Mouse (Mus musculus) ZHBTc4 (cell line): ENCODE data around the gene Mbd5.
"Not testable (repeated sequence)": the region's sequence is repeated elsewhere in the genome, so short reads cannot be mapped to it uniquely, and the experiment has no call there.

ENCODE experiments used
- DNase-seq: peaks from one replicate; pipeline ENCODE4 v3.0.0-alpha.2; 2011; ENCODE audit warnings: low read depth, low spot score

Gene Mbd5

DNA sequence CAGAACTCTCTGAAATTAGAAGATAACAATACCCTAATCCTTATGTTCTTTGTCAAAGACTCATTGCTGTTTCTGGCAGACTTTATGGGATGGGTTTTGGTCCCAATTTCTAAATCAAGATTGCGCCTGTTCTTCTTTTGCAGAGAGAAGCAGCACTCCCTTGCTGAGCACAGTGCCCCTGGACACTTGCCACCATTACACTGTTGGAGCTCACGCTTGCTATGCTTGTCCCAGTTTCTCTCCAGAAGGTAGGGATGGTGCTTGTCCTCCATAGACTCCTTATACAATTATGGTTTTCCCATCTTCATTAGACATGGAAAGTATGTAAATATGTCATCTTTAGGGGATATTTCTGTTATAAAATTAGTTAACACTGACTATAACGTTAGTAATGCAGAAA lies 220.5 kb downstream of the Mbd5 start:
- no peak for DNase-seq

DNA sequence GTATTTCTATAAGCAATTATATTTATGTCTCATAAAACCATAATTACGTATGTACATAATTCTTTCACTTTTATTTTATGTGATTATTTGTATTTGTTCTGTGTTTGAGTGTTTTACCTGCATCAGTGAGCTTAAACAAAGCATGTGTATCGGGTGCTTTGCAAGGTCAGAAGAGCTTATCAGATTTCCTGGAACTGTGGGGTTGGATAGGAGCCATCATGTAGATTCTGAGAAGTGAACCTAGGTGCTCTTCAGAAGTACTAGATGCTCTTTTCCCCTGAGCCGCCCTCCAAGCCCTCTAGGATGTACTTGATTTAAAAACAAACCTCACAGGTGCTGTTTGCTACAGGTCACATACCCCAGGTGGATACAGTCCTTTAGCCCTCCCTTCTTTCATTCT lies 227.7 kb downstream of the Mbd5 start:
- DNase-seq: no peak

DNA sequence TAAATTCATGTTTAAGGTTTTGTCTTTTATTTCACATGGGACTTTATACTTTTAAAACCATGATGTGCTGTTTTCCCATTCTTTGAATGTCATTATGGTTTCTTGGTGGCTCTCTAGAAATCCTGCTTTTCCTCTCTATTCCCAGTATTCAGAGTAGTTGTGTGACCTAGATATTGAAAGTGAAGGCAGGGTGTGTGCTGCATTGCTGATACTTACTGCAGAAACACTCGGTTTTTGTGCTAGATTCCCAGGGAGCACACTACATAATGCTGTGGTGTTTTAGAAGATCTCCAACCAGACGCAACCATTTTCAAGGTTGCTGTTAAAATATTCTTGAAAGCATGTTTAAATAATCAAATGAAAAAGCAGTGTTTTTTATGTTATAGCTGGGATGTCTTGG lies 241.7 kb downstream of the Mbd5 start:
- DNase-seq: no peak

DNA sequence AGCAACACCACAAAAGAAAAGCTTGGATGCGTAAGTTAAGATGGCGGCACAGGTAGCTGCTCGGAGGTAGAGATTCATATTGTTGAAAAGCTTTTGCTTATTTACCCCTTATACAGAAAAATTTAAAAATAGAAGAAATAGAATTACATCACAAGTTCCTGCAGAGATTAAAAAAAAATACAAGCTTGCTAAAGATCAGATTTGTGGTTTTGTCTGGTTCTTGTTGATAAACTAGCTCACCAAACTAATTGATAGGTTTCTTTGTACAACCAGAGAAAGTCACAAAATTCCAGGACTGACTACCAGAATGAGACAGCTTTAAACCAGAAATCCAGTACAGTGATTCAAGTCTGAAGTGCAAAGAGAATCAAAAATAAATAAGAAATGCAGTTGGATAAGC lies 242.4 kb downstream of the Mbd5 start:
- DNase-seq: no peak

DNA sequence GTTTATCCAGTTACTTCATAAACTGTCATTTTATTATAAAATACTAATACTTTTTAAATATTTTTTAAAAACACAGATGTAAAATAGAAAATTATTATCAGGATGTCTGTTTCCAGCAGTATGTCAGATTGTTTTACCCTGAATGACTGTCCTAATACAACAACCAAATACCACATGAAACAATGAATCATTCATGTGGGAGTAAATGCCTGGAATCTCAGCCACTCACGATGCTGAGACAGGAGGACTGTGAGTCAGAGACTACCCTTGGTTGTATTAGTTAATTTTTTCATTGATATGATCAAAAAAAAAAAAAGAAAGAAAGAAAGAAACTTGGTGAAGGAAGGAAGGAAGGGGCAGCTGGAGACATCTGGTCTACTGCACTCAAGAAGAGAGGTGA lies 254.8 kb downstream of the Mbd5 start:
- no peak for DNase-seq

DNA sequence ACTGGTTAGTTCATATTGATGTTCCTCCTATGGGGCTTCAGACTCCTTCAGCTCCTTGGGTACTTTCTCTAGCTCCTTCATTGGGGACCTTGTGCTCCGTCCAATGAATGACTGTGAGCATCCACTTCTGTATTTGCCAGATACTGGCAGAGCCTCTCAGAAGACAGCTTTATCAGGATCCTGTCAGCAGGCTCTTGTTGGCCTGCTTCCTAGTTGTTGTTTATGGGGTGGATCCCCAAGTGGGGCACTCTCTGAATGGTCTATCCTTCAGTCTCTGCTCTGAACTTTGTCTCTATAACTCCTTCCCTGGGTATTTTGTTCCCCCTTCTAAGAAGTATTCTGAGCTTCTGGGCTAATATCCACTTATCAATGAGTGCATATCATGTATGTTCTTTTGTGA lies 256.4 kb downstream of the Mbd5 start:
- not testable (repeated sequence) for DNase-seq

DNA sequence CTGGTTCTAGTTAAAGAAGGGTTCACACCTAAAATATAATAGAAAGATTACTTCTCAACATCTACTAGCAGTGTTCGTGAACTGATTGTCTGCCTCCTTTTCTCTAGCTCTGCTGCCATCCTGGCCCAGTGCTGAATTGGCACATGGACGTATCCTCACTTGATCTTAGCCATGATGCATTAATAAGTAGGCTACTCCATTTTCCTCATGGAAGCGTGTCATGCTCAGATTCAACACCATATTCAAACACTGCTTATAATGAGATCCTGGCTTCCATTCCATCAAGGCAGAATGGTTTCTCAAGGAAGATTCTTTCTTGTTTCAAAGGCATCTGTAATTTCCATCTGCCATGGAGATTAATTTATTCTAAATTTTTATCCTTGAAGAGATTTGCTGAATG lies 260.0 kb downstream of the Mbd5 start:
- no peak for DNase-seq

DNA sequence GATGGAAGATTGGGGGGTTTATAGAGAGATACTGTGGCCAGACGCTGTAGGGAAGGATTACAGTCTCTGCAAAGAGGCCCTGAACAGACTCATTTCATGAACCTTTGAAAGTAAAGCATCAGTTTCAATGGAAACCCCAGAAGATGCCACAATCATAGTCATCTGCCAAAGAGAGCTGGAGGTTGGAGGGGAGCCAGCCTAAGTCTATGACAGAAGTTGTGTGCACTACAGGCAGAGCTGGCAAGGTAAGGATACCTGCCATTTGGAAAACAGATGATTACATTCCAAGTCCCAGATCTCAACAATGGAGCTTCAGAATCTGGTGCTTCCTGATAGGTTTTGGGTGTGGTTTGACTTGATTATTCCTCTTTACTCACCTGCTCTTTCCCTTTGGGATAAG lies 261.1 kb downstream of the Mbd5 start:
- no peak for DNase-seq

DNA sequence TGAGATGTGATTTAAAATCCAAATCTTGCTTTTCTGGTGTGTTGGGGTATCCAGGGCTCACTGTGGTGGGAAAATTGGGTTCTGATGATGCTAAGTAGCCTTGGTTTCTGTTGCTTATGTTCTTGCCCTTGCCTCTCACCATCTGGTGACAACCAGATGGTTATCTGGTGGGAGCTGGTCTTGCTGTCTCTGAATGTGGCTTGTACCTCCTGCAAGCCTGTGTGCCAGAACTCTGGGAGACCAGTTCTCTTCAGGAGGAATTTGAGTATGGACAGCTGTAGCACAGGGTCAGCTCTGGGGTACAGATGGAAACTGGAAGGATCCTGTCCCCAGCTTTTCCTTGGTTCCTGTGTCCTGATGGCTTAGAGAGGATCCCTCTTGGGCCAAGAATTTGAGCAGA lies 280.4 kb downstream of the Mbd5 start:
- no peak for DNase-seq

DNA sequence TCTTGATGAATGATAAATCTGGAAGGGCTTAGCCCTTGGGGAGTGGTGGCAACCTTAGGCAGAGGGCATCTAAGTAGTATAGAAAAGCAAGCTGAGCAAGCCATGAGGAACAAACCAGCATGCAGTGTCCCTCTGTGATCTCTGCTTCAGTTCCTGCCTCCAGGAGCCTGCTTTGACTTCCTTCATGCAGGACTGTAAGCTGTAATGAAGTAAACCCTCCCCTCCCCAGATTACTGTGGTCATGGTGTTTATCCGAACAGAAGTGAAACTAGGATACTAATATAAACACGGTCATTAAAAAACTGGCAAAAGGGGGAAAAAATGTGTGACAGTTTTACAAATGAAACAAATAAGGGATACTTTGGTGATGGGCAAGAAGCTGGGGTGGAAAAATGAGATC lies 284.8 kb downstream of the Mbd5 start:
- no peak for DNase-seq

DNA sequence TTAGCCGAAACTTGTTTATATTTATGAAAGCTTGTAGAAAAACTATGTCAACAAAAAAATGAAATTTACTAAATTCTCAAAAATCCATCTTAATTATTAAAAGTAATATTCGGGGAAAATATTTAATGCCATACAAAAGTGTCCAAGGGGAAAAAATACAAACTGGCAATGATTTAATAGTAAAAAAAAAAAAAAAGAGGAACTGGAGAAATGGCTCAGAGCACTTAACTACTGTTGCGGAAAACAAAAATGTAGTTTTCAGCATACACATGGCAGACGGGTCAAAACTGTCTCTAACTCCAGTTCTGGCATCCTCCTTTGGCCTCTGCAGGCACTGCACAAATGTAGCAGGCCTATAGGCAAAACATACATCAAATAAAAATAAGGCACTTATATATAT lies 292.4 kb downstream of the Mbd5 start:
- no peak for DNase-seq

DNA sequence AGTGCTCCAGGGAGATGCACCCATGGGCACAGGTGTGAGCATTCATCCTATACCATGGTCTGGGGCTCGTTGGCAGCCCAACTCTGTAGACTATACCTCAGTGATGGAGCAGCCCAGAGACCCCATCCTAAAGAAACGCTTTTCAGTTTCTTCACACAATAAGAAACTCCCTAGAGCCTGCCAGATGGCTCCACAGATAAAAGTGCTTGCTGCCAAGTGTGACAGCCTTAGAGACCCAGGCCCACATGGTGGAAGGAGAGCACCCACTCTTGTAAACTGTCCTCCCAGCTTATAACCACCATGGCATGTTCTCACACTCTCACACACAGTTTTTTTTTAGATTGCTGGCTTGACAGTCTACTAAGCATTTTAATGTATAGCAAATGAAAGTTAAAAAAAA lies 314.8 kb downstream of the Mbd5 start:
- no peak for DNase-seq

DNA sequence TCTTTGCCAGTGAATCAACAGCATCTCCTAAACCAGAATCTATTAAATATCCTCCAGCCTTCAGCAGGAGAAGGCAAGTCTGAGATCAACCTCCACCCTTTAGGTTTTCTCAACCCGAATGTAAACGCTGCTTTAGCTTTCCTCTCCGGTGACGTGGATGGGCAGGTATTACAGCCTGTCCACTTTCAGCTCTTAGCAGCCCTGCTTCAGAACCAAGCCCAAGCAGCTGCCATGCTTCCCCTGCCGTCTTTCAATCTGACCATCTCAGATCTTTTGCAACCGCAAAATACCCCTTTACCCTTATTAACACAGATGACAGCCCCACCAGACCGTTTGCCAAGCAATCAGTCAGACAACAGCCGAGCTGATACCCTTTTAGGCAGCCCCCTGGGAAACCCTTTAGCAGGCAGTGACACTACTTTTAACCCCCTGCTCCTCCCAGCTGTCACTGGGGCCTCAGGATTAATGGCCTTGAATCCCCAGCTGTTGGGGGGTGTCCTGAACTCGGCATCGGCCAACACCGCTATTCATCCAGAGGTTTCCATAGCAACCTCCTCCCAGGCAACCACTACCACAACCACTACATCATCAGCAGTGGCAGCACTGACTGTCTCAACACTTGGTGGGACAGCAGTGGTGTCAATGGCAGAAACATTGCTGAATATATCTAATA lies 323.1 kb downstream of the Mbd5 start:
- no peak for DNase-seq

DNA sequence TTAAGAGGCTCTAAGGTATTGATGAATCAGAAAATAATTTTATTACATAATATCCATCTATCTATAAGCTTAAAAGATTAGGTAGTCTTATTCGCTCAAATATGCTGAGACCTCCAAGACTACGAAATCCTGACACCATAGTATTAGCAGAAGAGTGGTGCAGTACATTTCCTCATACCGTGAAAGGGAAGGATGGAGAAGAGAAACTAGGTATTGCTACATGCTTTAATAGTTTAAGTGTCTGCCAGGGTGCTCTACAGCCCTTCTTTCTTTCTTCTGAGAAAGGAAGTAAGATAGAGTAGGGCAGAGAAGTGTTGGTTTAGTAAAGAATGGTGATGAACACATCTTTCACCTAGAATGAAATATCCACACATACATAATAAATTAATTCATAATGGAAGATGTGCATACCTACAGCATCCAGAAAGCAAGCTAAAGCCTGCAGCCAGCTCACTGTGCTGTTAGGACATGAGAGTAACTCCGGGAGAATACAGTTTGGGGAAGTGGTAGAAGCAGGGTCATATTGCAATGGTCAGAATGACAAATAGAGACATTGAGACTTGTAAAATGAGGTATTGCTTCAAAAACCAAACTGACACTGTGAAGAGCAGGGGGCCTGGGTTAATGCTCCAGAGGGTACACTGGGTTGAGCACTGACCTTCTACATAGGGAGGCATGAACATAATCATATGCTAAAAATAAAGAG lies 326.9 kb downstream of the Mbd5 start:
- no peak for DNase-seq

DNA sequence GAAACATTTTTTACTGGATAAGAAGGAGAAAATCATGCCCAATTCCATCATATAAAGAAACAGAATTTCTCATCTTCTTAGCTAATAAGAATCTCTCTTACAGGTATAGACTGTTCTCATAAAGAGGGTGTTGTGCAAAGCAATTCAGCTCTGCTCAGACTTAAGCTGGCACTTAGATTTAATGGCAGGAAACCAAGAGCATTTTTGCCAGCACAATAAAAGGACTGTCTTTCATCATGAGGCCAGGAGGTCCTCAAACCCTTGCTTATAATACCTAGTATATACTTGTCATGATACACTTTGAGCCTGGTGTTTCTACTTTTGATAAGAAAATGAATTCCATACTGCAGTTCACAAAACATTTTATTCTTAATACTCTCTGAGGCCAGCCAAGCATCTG lies 331.2 kb downstream of the Mbd5 start:
- no peak for DNase-seq

DNA sequence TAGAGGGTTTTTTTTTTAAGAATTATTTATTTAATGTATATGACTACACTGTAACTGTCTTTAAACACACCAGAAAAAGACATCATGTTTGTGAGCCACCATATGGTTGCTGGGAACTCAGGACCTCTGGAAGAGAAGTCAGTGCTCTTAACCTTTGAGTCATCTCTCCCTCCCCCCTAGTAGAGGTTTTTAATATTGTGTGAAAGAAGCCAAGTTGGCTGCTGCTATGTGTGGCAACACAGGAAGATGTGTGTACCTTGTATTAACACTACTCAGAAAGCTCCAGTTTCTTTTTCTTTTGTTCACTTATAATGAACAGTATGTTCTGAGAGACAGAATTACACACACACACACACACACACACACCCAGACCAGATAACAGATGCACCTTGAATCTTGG lies 334.3 kb downstream of the Mbd5 start:
- DNase-seq: no peak

DNA sequence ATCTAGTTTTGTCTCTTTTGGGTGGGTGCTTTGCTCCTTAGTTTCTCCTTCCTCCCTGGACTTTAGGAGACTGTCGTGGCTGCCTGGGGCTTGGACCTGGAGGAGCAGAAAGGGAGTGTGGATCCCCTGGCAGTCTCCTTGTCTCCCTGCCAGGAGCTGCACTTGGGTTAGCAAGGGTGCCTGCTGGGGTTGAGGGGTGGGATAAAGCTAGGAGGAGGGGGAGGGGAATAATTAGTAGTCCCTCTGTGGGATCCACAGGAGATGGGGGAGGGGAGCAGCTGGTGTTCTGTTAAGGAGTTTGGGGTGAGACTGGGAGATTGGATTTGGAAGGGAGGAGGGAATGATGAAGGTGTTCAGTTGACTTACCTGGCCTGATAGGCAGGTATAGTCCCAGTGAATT lies 337.7 kb downstream of the Mbd5 start:
- no peak for DNase-seq

DNA sequence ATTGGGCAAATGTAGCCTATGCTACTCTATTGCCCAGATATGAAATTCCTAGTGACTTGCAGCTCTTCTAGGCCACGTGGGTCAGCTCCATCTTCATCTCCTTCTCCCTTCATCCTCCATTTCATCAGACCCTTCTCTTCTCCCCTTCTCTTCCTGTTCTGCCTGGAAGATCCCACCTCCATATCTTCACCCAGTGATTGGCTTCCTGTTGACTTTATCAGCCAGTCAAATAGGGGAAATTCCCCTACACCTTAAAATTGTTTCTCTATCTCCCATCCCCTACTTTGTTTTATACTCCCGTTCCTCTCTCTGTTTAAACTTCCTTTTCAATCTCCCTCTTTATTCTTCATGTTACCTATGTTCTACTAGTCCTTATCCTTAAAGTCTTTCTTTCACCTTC lies 342.4 kb downstream of the Mbd5 start:
- no peak for DNase-seq

DNA sequence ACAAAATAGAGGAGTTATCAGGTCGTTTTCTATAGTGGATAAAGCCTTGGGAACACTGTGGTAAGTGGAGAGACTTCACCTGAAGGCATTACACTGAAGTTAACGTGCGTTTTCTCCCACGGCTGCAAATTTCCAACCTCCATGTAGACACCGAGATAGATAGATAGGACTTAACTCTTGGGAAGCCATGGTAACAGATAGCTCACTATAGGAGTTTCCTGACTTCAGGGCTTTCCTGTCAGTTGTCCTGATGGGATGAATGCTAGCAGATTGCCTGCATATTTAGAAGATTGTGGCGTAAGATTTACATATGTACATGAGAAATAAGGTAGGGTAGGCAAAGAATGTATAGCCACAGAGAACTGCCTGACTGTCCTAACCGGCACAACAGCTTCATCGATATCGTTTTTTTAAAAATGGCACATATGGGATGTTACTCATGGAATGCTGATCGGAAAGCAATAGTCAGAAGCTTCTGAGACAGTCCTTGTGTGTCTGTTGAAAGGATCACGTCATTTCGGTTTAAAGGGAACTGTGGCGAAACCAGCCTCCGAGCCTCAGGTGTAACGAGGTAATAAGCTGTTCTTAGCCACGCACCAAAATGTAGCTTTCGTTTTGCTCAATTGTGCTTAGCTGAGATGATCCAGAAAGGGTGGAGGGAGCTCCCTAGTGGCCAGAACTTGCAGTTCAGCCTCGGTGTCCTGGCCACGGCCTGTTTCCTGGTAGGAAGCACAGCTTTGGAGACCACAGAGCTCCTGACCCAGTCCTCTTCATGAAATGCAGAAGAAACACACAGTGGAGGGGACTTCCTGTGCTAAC lies 363.5 kb downstream of the Mbd5 start:
- peak; percentile 80 for DNase-seq

DNA sequence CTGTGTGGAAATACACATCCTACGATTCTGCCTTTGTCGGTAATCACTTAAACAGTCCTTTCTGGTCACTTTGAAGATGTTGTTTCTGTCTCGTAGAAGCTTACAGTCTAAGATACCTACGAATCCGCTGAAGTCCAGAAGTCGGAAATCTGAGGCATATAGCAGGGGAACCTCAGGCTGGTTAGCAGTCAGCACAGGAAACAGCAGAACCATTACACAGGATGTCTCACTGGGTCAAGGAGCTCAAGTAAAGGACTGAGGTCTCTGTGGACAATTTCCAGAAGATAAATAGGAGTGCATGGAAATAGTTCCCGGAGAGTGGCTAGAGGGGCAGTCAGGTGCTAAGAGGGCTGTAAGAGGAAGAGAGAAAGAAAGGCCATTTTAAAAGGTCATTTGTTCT lies 384.3 kb downstream of the Mbd5 start:
- DNase-seq: no peak

DNA sequence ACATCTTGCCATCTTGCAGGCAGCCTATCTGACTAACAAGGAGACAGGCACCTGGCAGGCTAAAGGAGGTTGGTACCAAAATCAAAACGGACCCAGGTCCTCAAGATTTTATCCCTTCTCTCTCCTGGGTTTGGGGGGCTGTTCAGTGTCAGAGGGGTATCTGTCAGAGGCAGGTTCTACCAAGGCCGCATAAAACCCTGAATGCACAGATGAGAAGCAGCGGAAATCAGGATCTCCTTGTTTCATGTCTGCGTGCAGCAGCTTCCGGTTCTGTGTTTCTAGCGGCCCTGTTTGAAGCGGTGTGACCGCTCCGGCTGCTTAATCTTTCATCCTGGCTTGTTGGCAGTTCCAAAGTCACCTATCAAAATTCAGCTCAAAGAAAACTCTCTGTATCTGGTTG lies 386.0 kb downstream of the Mbd5 start:
- DNase-seq: no peak

DNA sequence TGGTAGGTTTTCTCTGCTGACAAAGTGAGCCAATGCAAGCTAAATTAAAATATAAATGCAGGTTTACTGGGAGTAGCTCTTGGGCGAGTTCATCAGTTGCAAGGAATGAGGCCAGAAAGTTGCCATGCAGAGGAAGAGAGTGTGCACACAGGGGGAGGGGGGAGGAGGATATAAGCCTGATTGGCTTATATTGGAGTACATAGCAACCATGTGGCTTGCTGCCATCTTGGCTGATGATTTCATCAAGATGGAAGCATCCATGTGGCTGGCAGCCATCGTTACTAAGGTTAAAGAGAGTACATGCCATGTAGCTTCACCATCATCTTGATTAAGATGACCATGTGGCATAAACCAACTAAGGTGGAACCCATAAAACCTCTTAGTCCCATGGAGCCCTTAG lies 395.0 kb downstream of the Mbd5 start:
- no peak for DNase-seq

DNA sequence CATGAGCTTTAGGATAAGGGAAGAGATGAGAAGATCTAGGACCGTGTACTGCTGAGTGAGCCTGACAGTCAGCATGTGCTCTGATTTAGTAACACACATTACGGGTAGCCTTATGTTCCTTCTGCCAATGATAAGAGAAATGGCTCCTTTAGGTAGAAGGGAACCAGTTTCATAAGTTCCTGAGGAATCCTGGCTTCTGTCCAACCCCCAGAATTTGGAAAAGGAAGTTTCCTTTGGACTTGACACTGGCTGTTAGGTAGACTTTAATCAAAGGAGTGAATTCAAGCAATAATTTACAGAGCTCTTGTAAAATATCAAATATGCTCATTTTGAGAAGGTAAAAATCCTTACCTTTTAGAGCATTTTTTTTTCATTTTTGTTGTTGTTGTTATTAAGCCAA lies 396.5 kb downstream of the Mbd5 start:
- DNase-seq: no peak
